22 mouse cellular contexts compared by ENCODE assay signal in genomic region chr4:147305436-147305835, GRCm38 (mm10). TPM values are rescaled to one million over a fixed set of nuclear protein-coding genes. Genes with fewer than 3 reads are reported as not detected.
A peak's percentile ranks its signal among the peaks of the same experiment; 100 is the strongest.
DNase-seq lines count a peak whose midpoint lies in the region; ATAC-seq and TF ChIP-seq lines count a peak whose summit lies in the region.
"Not testable (repeated sequence)": the region's sequence is repeated elsewhere in the genome, so short reads cannot be mapped to it uniquely, and the experiment has no call there.
"Had no signal": no experiment of that assay in that cellular context is flagged by ENCODE, and none has a peak within 500 bp of the region (broad histone marks: within the 10 kb centered on the region; RNA-seq: fewer than 3 reads in every experiment).

Gene Zfp988 (plus strand): TSS chr4:147305674.

- H3K4me1 ChIP-seq in ES-Bruce4 (ENCODE audit: control insufficient read depth, insufficient read depth, low read length); embryonic facial prominence, embryonic 10.5 days; forebrain, postnatal 0 days (ENCODE audit: insufficient read depth); lung, postnatal 0 days (ENCODE audit: insufficient read depth, low read depth, low read length): not testable (repeated sequence)

- TF ChIP-seq EP300 in ES-Bruce4 (IDR thresholded peaks at IDR 0.05; ENCODE audit: insufficient read depth, low read depth, low read length); lung, postnatal 0 days (IDR thresholded peaks at IDR 0.05): not testable (repeated sequence)

- H3K36me3 ChIP-seq in ES-Bruce4 (ENCODE audit: control insufficient read depth, insufficient read depth, low read length, poor library complexity, severe bottlenecking); embryonic facial prominence, embryonic 10.5 days (replicated peaks); forebrain, postnatal 0 days (ENCODE audit: insufficient read depth); lung, postnatal 0 days (ENCODE audit: insufficient read depth, low read length): not testable (repeated sequence)

- H3K27me3 ChIP-seq in ES-Bruce4 (ENCODE audit: control insufficient read depth, insufficient read depth, low read length, poor library complexity, severe bottlenecking); embryonic facial prominence, embryonic 10.5 days (replicated peaks; ENCODE audit: low read depth, poor library complexity, severe bottlenecking); forebrain, postnatal 0 days (ENCODE audit: insufficient read depth, low read length); lung, postnatal 0 days (replicated peaks; ENCODE audit: insufficient read depth, low read length): not testable (repeated sequence)

- not testable (repeated sequence) for H3K9ac ChIP-seq in ES-Bruce4 (ENCODE audit: low read depth, poor library complexity, severe bottlenecking); forebrain, postnatal 0 days; lung, postnatal 0 days (replicated peaks; ENCODE audit: low read depth)

- not testable (repeated sequence) for H3K9me3 ChIP-seq in ES-Bruce4 (replicated peaks; ENCODE audit: control insufficient read depth, insufficient read depth, low read length, poor library complexity, severe bottlenecking); forebrain, postnatal 0 days (ENCODE audit: low read length); lung, postnatal 0 days (ENCODE audit: low read length)
- H3K9me3 ChIP-seq in embryonic facial prominence, embryonic 10.5 days, result peaks cover 15% of the 10 kb centered on the region

- not testable (repeated sequence) for H3K4me2 ChIP-seq in forebrain, postnatal 0 days (ENCODE audit: low read depth); lung, postnatal 0 days (replicated peaks; ENCODE audit: low read depth, low read length)

- TF ChIP-seq CTCF in ES-Bruce4 (IDR thresholded peaks at IDR 0.05; ENCODE audit: low read depth, low read length); forebrain, postnatal 0 days (IDR thresholded peaks at IDR 0.05; ENCODE audit: low read depth); lung, postnatal 0 days (IDR thresholded peaks at IDR 0.05): not testable (repeated sequence)

- H3K4me3 ChIP-seq in ES-Bruce4 (ENCODE audit: low read depth, low read length), result 0 out of 2 replicates have a peak within 1 kb of the TSS, but pooled peaks have one; percentile 1
- H3K4me3 ChIP-seq in embryonic facial prominence, embryonic 10.5 days; forebrain, postnatal 0 days (ENCODE audit: low read depth, low read length); lung, postnatal 0 days (ENCODE audit: low read depth, low read length): not testable (repeated sequence)

- H3K27ac ChIP-seq in ES-Bruce4 (ENCODE audit: insufficient read depth, low read length); embryonic facial prominence, embryonic 10.5 days (replicated peaks); forebrain, postnatal 0 days (ENCODE audit: low read depth, low read length); lung, postnatal 0 days (ENCODE audit: low read length): not testable (repeated sequence)

- peak; percentile 8 for DNase-seq in 3134 (ENCODE audit: extremely low read depth, insufficient read length, low spot score)
- DNase-seq in R1 (ENCODE audit: low read depth, low spot score), result peak; percentile 86
- peak; percentile 7 for DNase-seq in embryonic facial prominence, embryonic 10.5 days (ENCODE audit: low spot score)
- DNase-seq in forebrain, postnatal 0 days, result peak; percentile 0
- DNase-seq in liver, result peak; percentile 4
- DNase-seq in lung, postnatal 0 days (ENCODE audit: low spot score), result peak; percentile 4
- DNase-seq in retina, embryonic 14.5 days (ENCODE audit: low spot score), result peak; percentile 1

- not testable (repeated sequence) for ATAC-seq in forebrain, postnatal 0 days; lung, postnatal 0 days

- WGBS in embryonic facial prominence, embryonic 10.5 days, result 92% methylated on average over 6 of the region's 6 CpGs
- 91% methylated on average over 6 of the region's 6 CpGs for WGBS in forebrain, postnatal 0 days
- WGBS in lung, postnatal 0 days, result 86% methylated on average over 6 of the region's 6 CpGs

- TF ChIP-seq POLR2A in ES-Bruce4 (IDR thresholded peaks at IDR 0.05; ENCODE audit: insufficient read depth, low read length), result not testable (repeated sequence)

RNA-seq across cellular contexts. Expression of gene Zfp988, which starts in this region (rescaled TPM):
- 19.4 and 25.2 TPM in 2 replicates for polyA plus RNA-seq in ES-Bruce4 (2011; ENCODE audit: insufficient read depth, insufficient read length, low read depth, missing spikeins)
- polyA plus RNA-seq in embryonic facial prominence, embryonic 10.5 days (2016; fragmentation: Nextera tagmentation; extraction: Ambion mirVana), result 0.17 TPM in 1 of 2 replicates, not detected in the other
- 0.38 TPM in 1 of 2 replicates, not detected in the other for total RNA-seq in forebrain, postnatal 0 days (2014; rRNA removed)
- polyA plus RNA-seq in forebrain, postnatal 0 days (2015; fragmentation: Nextera tagmentation; extraction: Ambion mirVana), result not detected in 2 replicates
- not detected in 2 replicates for polyA plus RNA-seq in lung, postnatal 0 days (2015; fragmentation: Nextera tagmentation; extraction: Ambion mirVana)
- total RNA-seq: common myeloid progenitor, adult 5-6 weeks; gastrocnemius, adult 18-20 months; gastrocnemius, postnatal 10 days; gastrocnemius, postnatal 36 days; granulocyte monocyte progenitor cell, adult 5-6 weeks; heart, adult 2 months; heart, postnatal 25 days had no signal
- polyA plus RNA-seq: adrenal gland, adult 2 months; embryonic facial prominence, embryonic 11.5 days; embryonic facial prominence, embryonic 14.5 days; forebrain, embryonic 15.5 days; heart, adult 2 months; heart, embryonic 14.5 days; heart, postnatal 0 days; hindbrain, embryonic 12.5 days had no signal

Comparison
In these comparisons a context has a peak if more than half of its experiments do, and no peak if none do; other contexts are left out.
1. RNA of gene Zfp988 (polyA plus RNA-seq): 19.4 to 25.2 TPM in ES-Bruce4; 0.17 TPM in embryonic facial prominence, embryonic 10.5 days, not detected in forebrain, postnatal 0 days and not detected in lung, postnatal 0 days; every median in the first group is over 10 times any median in the second.
2. Peak in DNase-seq in embryonic facial prominence, embryonic 10.5 days; RNA of the gene not detected or under 1 TPM.
3. Peak in DNase-seq in forebrain, postnatal 0 days; RNA of the gene not detected or under 1 TPM.
4. Peak in DNase-seq in lung, postnatal 0 days; RNA of the gene not detected or under 1 TPM.
5. DNase-seq: peak in every context shown above with its lines; median percentile 86 in R1; 8 in 3134; 7 in embryonic facial prominence, embryonic 10.5 days; 4 in liver; 4 in lung, postnatal 0 days; 1 in retina, embryonic 14.5 days; 0 in forebrain, postnatal 0 days.